Mouse (Mus musculus) brain, embryonic 18.5 days (tissue): ENCODE measurements at regions not wholly inside any gene's neighbourhood (a gene's known extent, or its start where the extent isn't known, plus 50 kb on each side); places are given as distances from the start of the nearest gene placed in this dataset.
A peak's percentile ranks its signal among the peaks of the same experiment; 100 is the strongest.

Experiments used
- DNase-seq: peaks from one replicate; pipeline ENCODE4 v3.0.0-alpha.2; 2012; ENCODE audit warnings: low read depth, low spot score

DNA sequence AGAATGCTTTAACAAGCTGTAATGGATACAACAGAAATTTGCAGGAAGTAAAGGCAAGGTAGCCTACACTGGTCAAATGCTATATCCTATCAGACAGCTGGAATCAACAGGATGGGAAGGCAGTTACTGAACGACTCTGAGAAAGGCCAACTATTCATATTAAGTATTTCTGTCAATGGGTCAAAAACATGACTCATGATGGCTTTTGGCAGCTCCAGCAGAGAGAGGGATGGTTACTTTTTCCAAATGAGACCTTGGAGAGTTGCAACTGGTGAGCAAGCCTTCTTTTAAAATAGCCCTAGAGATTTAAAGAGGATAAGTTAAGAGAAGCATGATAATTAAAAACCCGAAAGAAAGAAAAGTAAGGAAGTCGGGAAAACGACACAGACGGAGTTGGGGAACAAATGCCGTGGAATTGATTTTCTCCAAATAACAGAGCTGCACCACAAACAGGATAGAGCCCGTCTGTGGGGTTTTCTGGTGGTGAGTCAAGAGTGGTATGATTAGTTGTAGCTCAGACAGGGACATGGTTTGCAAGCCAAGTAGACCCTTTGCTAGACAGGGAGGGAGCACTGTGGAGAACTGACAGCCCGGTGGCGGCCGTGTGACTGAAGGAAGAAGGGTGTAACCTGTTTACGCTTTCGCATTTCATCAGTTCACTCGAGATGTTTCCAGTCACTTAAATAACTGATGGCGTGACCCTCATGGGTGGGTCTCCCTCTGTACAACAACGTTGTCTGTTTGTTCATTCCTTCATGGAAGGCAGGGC is 3638.1 kb upstream of the Gm7489 start:
- DNase-seq, result no peak

- DNase-seq, result no peak
These were observed 3624.6 kb upstream of the Gm7489 start for GRCm38 (mm10) chr15:50260057-50260456.

- DNase-seq, result peak; percentile 73
These were observed 3623.3 kb upstream of the Gm7489 start for GRCm38 (mm10) chr15:50261245-50261872.

GRCm38 (mm10) chr15:50267542-50267941 is 3617.2 kb upstream of the Gm7489 start:
- no peak for DNase-seq

DNA sequence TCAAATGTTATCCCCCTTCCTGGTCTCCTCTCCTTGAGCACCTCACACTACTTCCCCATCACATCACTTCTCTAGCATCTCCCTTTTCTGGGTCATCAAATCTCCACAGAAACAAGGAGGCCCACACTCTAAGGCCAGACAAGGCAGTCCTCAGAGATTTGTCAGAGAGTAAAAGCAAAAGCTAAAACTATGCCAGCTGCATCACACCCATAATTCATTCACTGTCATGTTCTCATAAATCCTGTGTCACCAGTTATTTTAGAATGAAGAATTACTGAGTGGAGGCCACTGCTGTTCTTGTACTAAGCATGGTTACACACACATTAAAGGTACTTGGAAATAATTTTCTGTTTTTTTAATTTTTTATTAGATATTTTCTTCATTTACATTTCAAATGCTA is 3613.1 kb upstream of the Gm7489 start:
- DNase-seq, result no peak

GRCm38 (mm10) chr15:50282576-50282975 is 3602.1 kb upstream of the Gm7489 start:
- no peak for DNase-seq

- DNase-seq, result no peak
These were observed 3601.2 kb upstream of the Gm7489 start for GRCm38 (mm10) chr15:50283491-50283890.

- no peak for DNase-seq
These were observed 3582.9 kb upstream of the Gm7489 start for GRCm38 (mm10) chr15:50301831-50302230.

- DNase-seq, result no peak
These were observed 3580.6 kb upstream of the Gm7489 start for GRCm38 (mm10) chr15:50304085-50304484.

GRCm38 (mm10) chr15:50320796-50321195 is 3563.9 kb upstream of the Gm7489 start:
- no peak for DNase-seq

DNA sequence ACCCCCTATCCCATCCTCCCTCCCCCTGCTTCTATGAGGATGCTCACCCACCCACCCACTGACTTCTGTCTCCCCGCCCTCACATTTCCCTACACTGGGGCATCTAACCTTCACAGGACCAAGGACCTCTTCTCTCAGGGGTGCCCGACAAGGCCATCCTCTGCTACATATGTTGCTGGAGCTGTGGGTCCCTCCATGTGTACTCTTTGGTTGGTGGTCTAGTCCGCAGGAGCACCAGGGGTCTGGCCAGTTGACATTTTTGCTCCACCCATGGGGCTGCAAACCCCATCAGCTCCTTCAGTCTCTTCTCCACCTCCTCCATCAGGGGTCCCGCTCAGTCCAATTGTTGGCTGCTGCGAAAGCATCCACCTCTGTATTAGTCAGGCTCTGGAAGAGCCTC is 3539.2 kb upstream of the Gm7489 start:
- DNase-seq, result no peak

GRCm38 (mm10) chr15:50346953-50347352 is 3537.8 kb upstream of the Gm7489 start:
- DNase-seq, result no peak

- no peak for DNase-seq
These were observed 3524.4 kb upstream of the Gm7489 start for GRCm38 (mm10) chr15:50360033-50360988.

GRCm38 (mm10) chr15:50361334-50361733 is 3523.4 kb upstream of the Gm7489 start:
- no peak for DNase-seq

DNA sequence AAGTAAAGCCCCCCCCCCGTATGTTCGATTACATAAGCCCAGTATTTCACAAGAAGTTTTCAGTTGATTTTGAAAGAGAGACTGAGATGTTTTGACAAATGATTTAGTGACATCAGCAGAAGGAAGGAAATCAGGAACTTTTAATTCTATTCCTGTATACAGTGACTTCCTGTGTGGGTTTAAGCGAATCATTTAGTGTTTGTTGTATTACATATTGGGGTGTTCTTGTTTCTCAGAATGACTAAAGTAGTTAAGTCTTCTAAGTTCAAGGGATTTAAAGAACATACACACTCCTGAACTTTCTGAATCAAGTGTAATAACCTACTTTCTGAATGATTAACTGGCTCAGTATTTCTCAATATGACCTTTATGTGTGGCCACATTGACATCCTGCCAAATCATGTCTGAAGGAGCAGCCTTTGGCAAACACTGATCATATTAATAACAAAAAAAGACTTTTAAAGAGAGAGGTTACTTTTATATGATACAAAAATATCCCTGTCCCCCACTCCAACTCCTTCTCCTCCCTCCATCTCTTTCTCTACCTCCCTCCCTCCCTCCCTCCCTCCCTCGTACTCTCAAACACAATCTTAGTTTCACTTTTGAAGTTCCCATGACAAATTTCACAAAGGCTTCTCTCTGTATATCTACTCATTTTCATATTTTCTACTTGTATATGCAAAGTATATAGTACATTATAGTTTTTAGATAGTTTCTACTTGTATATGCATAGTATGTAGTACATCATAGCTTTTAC is 3522.8 kb upstream of the Gm7489 start:
- DNase-seq, result no peak

DNA sequence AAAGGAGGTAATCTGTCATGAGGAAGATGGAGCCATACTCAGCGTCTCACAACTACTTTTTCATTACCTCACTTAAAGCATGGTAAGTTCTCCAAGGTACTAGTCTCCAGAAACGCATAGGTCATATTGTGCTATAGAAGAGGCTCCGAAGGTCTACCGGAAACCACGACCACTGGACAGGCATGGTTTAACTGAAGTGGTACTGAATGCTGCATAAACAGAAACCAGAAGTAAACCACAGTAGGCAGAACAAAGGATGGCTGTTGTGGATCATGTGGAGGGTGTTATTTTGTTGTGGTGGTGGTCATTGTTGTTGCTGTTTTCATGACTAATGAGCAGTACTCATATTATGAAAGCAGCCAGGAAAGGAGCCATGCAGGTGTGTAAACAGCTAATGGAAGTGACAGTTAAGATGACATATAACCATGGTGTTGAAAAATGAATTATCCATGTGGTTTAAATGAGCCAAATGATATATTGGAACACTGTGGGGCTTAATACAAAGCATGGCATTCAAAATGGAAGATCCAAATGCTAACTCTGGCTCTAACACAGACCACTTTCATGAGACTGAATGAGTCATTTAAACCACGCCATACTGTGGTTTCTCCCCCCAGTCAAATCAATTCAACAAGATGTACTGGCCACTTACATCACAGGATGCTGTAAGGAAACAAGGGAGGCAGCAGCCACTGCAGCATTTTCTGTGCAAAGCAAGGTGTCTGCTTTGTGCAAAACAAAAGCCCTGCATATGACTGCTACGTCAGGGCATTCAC is 3484.5 kb upstream of the Gm7489 start:
- no peak for DNase-seq

DNA sequence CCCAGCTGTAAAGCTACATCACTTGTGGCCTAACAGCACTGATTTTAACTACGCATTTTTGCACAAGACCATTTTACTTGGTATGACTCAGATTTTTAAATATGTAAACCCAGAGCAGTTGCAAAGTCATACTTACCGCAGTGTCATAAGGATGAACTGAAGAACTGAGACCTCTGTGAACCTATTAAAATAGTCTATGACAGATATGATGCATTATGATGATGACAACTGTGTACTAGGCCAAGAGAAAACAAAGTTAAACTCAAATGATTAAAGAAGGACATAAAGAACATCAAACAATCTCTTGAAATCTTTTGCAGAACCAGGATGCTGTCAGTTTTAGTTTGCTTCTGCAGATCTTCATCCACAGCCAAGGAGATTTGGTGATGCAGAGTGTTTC is 3483.3 kb upstream of the Gm7489 start:
- no peak for DNase-seq

- no peak for DNase-seq
These were observed 3482.2 kb upstream of the Gm7489 start for GRCm38 (mm10) chr15:50402551-50402950.

DNA sequence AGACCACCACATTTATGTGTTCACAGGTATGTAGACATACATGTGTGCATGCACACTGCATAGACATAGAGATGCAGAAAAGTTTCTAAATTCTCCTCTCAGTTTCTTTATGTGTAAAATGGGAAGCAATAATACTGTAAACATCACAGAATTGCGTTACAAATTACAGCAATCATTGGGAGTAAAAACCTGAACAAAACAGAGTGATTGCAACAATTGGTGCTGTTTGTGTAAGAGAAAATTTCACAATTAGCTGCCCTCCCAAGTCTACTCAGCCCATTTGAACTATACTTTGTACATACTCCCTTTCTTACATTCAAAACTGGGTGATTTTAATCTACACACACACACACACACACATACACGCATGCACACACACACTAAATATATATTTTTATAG is 3480.8 kb upstream of the Gm7489 start:
- no peak for DNase-seq

GRCm38 (mm10) chr15:50408985-50409384 is 3475.7 kb upstream of the Gm7489 start:
- no peak for DNase-seq

DNA sequence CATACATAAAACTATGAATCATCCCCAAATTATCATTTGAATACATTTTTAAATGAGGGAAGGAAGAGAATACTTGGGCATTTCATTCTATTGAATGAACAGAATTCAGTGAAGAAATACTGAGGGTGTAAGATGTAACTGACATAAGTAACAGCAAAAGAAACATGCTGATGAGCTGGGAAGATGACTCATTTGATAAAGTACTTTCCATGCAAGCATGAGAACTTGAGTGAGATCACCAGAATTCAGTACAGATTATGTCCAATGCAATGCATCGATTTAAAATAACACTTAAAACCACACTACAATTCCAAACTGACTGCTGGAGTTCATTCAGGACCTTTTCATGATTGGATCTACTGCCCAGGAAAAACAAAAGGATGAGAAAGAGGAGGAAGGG is 3467.1 kb upstream of the Gm7489 start:
- no peak for DNase-seq
